Comparison of ENCODE assay signal across 8 mouse cellular contexts in the genomic region with DNA sequence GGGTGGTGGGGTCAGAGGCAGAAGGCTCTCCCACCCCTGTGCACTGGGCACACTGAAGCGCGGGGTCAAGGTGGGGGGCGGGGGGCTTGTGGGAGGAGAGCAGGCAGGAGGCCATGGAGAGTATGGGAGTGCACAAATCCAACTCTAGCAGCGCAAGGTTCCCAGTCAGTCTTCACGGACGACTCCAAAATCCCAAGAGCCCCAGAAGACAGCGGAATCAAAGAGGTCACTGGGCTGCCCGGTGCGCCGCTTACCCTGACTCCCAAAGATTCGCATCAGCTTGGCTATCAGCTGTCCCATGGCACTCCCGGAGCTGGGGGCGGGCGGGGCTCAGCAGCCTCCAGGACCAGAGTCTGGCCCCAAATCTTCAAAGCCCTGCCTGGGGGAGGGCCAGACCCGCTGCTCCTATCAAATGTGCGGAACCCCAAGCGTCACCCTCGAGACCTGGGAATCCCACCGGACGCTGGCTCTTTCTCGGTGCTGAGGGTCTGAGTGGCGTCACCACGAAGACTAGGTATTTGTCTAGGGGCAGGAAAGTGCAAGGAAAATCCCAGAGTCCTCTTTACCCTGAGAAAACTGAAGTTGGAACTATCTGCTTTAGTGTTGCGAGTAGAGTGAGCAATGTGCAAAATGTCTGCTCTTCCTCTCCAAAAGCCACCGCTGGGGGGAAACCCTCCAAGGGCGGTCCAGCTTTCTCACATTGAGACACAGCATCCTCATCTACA. TPM values are rescaled to one million over a fixed set of nuclear protein-coding genes. Genes with fewer than 3 reads are reported as not detected.
A peak's percentile ranks its signal among the peaks of the same experiment; 100 is the strongest.
DNase-seq lines count a peak whose midpoint lies in the region; ATAC-seq and TF ChIP-seq lines count a peak whose summit lies in the region.

A gene (minus strand): TSS at position 618 of the 725 bp plus-strand sequence.

- H3K27me3 ChIP-seq in embryonic facial prominence, embryonic 14.5 days (replicated peaks; ENCODE audit: control insufficient read depth, insufficient read depth, low read length), result no peaks in the 10 kb centered on the region
- H3K27me3 ChIP-seq in liver, embryonic 11.5 days (replicated peaks; ENCODE audit: control insufficient read depth, insufficient read depth, low read length), result peaks cover 10% of the 10 kb centered on the region
- H3K27me3 ChIP-seq in myocyte (ENCODE audit: control insufficient read depth, insufficient read depth, insufficient read length), result no peaks in the 10 kb centered on the region

- ATAC-seq in embryonic facial prominence, embryonic 14.5 days (ENCODE audit: low read depth), result peak; percentile 27; the same call in 1 of the 2 replicates
- no peak for ATAC-seq in liver, embryonic 11.5 days (replicated peaks; ENCODE audit: low FRiP score)

- peak within 1 kb of the TSS; percentile 56 for H3K9ac ChIP-seq in embryonic facial prominence, embryonic 14.5 days (ENCODE audit: low read depth, low read length)
- H3K9ac ChIP-seq in liver, embryonic 11.5 days (ENCODE audit: low read depth, low read length), result peak within 1 kb of the TSS; percentile 23; the same call in 1 of the 2 replicates

- H3K79me2 ChIP-seq in myocyte (ENCODE audit: control insufficient read depth, insufficient read depth), result no peaks in the 10 kb centered on the region

- peak; percentile 31 for DNase-seq in right cerebral cortex, postnatal 14 days
- no peak for DNase-seq in right cerebral cortex, postnatal 36 days (ENCODE audit: low spot score in 2 of 2)
- DNase-seq in embryonic facial prominence, embryonic 14.5 days (ENCODE audit: low spot score), result peak; percentile 56
- DNase-seq in heart, postnatal 4 days, result peak; percentile 58
- peak; percentile 60 for DNase-seq in liver, embryonic 11.5 days (ENCODE audit: low spot score)
- DNase-seq in thymus, postnatal 25 days, result peak; percentile 87
- DNase-seq in cerebellum, postnatal 36 days, result no peak

- WGBS in embryonic facial prominence, embryonic 14.5 days, result 1% methylated on average over 20 of the region's 26 CpGs
- whole genome bisulfite sequencing in liver, embryonic 11.5 days, result 2% methylated on average over 26 of the region's 26 CpGs

- peaks cover 12% of the 10 kb centered on the region; the same call in 1 of the 2 replicates for H3K4me1 ChIP-seq in embryonic facial prominence, embryonic 14.5 days (ENCODE audit: control insufficient read depth, insufficient read depth, low read length)
- peaks cover 15% of the 10 kb centered on the region for H3K4me1 ChIP-seq in liver, embryonic 11.5 days (replicated peaks; ENCODE audit: control insufficient read depth, insufficient read depth, low read length)

- no peak within 1 kb of the TSS for H3ac ChIP-seq in myocyte (ENCODE audit: control insufficient read depth, insufficient read length)

- peak within 1 kb of the TSS; percentile 19 for H3K27ac ChIP-seq in embryonic facial prominence, embryonic 14.5 days (replicated peaks; ENCODE audit: low read depth, low read length)
- H3K27ac ChIP-seq in liver, embryonic 11.5 days (ENCODE audit: low read depth, low read length), result no peak within 1 kb of the TSS

- H3K9me3 ChIP-seq in embryonic facial prominence, embryonic 14.5 days (ENCODE audit: control insufficient read depth, low read length), result no peaks in the 10 kb centered on the region
- no peaks in the 10 kb centered on the region for H3K9me3 ChIP-seq in liver, embryonic 11.5 days (ENCODE audit: control insufficient read depth, low read length)

- H3K4me3 ChIP-seq in embryonic facial prominence, embryonic 14.5 days (ENCODE audit: low read depth, low read length), result peak within 1 kb of the TSS; percentile 49
- peak within 1 kb of the TSS; percentile 41 for H3K4me3 ChIP-seq in liver, embryonic 11.5 days (ENCODE audit: low read depth, low read length)
- H3K4me3 ChIP-seq in myocyte, result peak within 1 kb of the TSS; percentile 26

- H3K4me2 ChIP-seq in embryonic facial prominence, embryonic 14.5 days (ENCODE audit: low read depth, low read length), result peak within 1 kb of the TSS; percentile 87
- peak within 1 kb of the TSS; percentile 88 for H3K4me2 ChIP-seq in liver, embryonic 11.5 days
- H3K4me2 ChIP-seq in myocyte (ENCODE audit: low read depth), result peak within 1 kb of the TSS; percentile 71

- H3K36me3 ChIP-seq in embryonic facial prominence, embryonic 14.5 days (ENCODE audit: control insufficient read depth, insufficient read depth, low read length), result no peaks in the 10 kb centered on the region
- no peaks in the 10 kb centered on the region for H3K36me3 ChIP-seq in liver, embryonic 11.5 days (ENCODE audit: control insufficient read depth, insufficient read depth, low read length)
- no peaks in the 10 kb centered on the region for H3K36me3 ChIP-seq in myocyte (ENCODE audit: control insufficient read depth, insufficient read depth)

- peak; percentile 32 for TF ChIP-seq POLR2A in myocyte (IDR thresholded peaks at IDR 0.05; ENCODE audit: insufficient read length, low read depth)

TF ChIP-seq in myocyte, 11 proteins besides CTCF, POLR2A, EP300 and RAD21:
- no peak for TF ChIP-seq MAX (IDR thresholded peaks at IDR 0.05; ENCODE audit: low read depth)
- TF ChIP-seq REST (IDR thresholded peaks at IDR 0.05; ENCODE audit: insufficient read depth, insufficient read length), result no peak
- no peak for TF ChIP-seq POLR2AphosphoS2 (IDR thresholded peaks at IDR 0.05; ENCODE audit: insufficient read length, low read depth)
- TF ChIP-seq SRF (IDR thresholded peaks at IDR 0.05; ENCODE audit: control insufficient read depth, insufficient read length, low read depth), result no peak
- no peak for TF ChIP-seq USF1 (IDR thresholded peaks at IDR 0.05; ENCODE audit: low read depth)
- peak in 1 of 3 experiments; percentile 8 for TF ChIP-seq MYOD1 (IDR thresholded peaks at IDR 0.05; ENCODE audit: control insufficient read depth in 1 of 3, insufficient read length in 2 of 3, low read depth in 2 of 3)
- no peak for TF ChIP-seq CEBPB (IDR thresholded peaks at IDR 0.05; ENCODE audit: insufficient read depth, poor library complexity, severe bottlenecking)
- no peak for TF ChIP-seq TCF12 (IDR thresholded peaks at IDR 0.05; ENCODE audit: insufficient read depth, poor library complexity, severe bottlenecking)
- TF ChIP-seq TCF3 (IDR thresholded peaks at IDR 0.05; ENCODE audit: insufficient read length, low read depth), result no peak
- peak in 1 of 3 experiments; percentile 29 for TF ChIP-seq MYOG (IDR thresholded peaks at IDR 0.05; ENCODE audit: control insufficient read depth in 1 of 3, insufficient read depth in 1 of 3, insufficient read length in 2 of 3, low read depth in 2 of 3)
- TF ChIP-seq E2F4 (IDR thresholded peaks at IDR 0.05; ENCODE audit: insufficient read depth), result no peak

RNA-seq across cellular contexts. Expression of the gene that starts here (rescaled TPM):
- 6.1 and 7.0 TPM in 2 replicates for polyA plus RNA-seq in embryonic facial prominence, embryonic 14.5 days (2014; fragmentation: Nextera tagmentation; extraction: Ambion mirVana)
- total RNA-seq in heart, postnatal 4 days (2021), result 1 to 10 TPM; 1.6 TPM
- polyA plus RNA-seq in liver, embryonic 11.5 days (2014; fragmentation: Nextera tagmentation; extraction: Ambion mirVana), result 24.0 and 31.2 TPM in 2 replicates
- polyA plus RNA-seq in myocyte (2012; fragmentation: generic; extraction: Trizol), result 2.1 TPM

Comparison
In these comparisons a context has a peak if more than half of its experiments do, and no peak if none do; other contexts are left out.
1. DNase-seq: peak in right cerebral cortex, postnatal 14 days (single experiment), embryonic facial prominence, embryonic 14.5 days (single experiment), heart, postnatal 4 days (single experiment), liver, embryonic 11.5 days (single experiment) and thymus, postnatal 25 days (single experiment); none in right cerebral cortex, postnatal 36 days (0 of 2) and cerebellum, postnatal 36 days (0 of 2).
2. Peak in every context shown above with its lines, with median percentiles within 50 percentile points of each other: H3K4me2 ChIP-seq and H3K4me3 ChIP-seq.